Comparison of ENCODE assay signal across 21 mouse cellular contexts in the genomic region with DNA sequence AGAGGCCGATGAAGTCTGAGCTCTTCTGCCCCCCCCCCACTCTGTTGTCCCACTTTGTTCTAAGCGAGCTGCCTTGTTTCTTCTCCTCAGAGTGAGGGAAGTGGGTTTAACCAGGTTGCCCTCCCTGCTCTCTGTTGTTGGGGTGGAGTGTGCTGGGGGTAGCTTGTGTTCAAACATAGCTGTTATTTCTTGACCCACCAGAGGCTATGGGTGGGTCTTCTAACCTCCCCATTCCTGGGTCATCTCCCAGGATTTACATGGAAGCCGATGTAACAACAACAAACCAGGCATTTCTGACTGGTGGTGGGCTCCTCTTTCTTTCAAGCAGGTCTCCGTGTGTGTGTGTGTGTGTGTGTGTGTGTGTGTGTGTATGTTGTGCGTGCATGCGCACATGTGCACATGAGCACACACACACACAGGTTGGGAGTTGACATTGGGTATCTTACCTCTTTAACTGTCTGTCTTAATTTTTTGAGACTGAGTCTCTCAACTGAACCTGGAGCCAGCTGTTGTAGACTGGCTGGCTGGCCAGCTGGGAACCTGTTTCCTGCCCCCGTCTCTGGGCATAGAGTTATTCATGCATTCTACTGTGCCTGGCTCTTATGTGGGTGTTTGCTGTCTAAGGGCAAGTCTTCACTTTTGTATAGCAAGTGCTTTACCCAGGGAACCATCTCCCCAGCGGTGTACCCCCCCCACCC. TPM values are rescaled to one million over a fixed set of nuclear protein-coding genes. Genes with fewer than 3 reads are reported as not detected.
DNase-seq lines count a peak whose midpoint lies in the region; ATAC-seq lines count a peak whose summit lies in the region.
"Had no signal": no experiment of that assay in that cellular context is flagged by ENCODE, and none has a peak within 500 bp of the region (broad histone marks: within the 10 kb centered on the region; RNA-seq: fewer than 3 reads in every experiment).

No protein-coding gene starts in this region.

- H3K36me3 ChIP-seq in forebrain, embryonic 10.5 days (replicated peaks) = no peaks in the 10 kb centered on the region
- H3K36me3 ChIP-seq in forebrain, embryonic 13.5 days (ENCODE audit: poor library complexity, severe bottlenecking) = no peaks in the 10 kb centered on the region
- H3K36me3 ChIP-seq in neural tube, embryonic 13.5 days = no peaks in the 10 kb centered on the region
- no peaks in the 10 kb centered on the region for H3K36me3 ChIP-seq in stomach, embryonic 15.5 days
- H3K36me3 ChIP-seq: heart, embryonic 13.5 days; hindbrain, embryonic 15.5 days; limb, embryonic 10.5 days; neural tube, embryonic 12.5 days had no signal

- no peak overlapping the region for H3K4me2 ChIP-seq in forebrain, embryonic 13.5 days
- no peak overlapping the region for H3K4me2 ChIP-seq in neural tube, embryonic 13.5 days
- no peak overlapping the region for H3K4me2 ChIP-seq in stomach, embryonic 15.5 days
- H3K4me2 ChIP-seq: heart, embryonic 13.5 days; hindbrain, embryonic 15.5 days; lung, embryonic 14.5 days; neural tube, embryonic 12.5 days had no signal

- no peak overlapping the region for H3K4me3 ChIP-seq in forebrain, embryonic 10.5 days
- H3K4me3 ChIP-seq in forebrain, embryonic 13.5 days = no peak overlapping the region
- no peak overlapping the region for H3K4me3 ChIP-seq in neural tube, embryonic 13.5 days
- H3K4me3 ChIP-seq in stomach, embryonic 15.5 days (replicated peaks) = no peak overlapping the region
- H3K4me3 ChIP-seq: gastrocnemius, adult 2 months; heart, embryonic 13.5 days; hindbrain, embryonic 15.5 days; limb, embryonic 10.5 days; neural tube, embryonic 12.5 days had no signal

- no peaks in the 10 kb centered on the region for H3K27me3 ChIP-seq in forebrain, embryonic 10.5 days (ENCODE audit: poor library complexity, severe bottlenecking)
- H3K27me3 ChIP-seq in forebrain, embryonic 13.5 days = no peaks in the 10 kb centered on the region
- no peaks in the 10 kb centered on the region for H3K27me3 ChIP-seq in neural tube, embryonic 13.5 days
- no peaks in the 10 kb centered on the region for H3K27me3 ChIP-seq in stomach, embryonic 15.5 days (replicated peaks)
- H3K27me3 ChIP-seq: hindbrain, embryonic 15.5 days; neural tube, embryonic 12.5 days had no signal

- DNase-seq in forebrain, embryonic 10.5 days (ENCODE audit: extremely low spot score, low spot score) = no peak
- no peak for DNase-seq in neural tube, embryonic 10.5 days (ENCODE audit: extremely low spot score, low spot score)
- peak; percentile 72 for DNase-seq in thymus, postnatal 25 days
- no peak for DNase-seq in layer of hippocampus, adult 8-10 months (ENCODE audit: low spot score in 2 of 2)
- no peak for DNase-seq in layer of hippocampus, postnatal 14 days (ENCODE audit: low spot score in 2 of 2)
- DNase-seq: cerebellum, adult 2 months; gastrocnemius, adult 2 months; heart, adult 18-20 months; heart, postnatal 36 days; kidney, adult 11 months; kidney, postnatal 25 days; layer of hippocampus, adult 9-11 months; lung, postnatal 36 days had no signal

- no peak for ATAC-seq in forebrain, embryonic 13.5 days
- peak; percentile 40; the same call in 1 of the 2 replicates for ATAC-seq in neural tube, embryonic 13.5 days (ENCODE audit: low read depth)
- no peak for ATAC-seq in stomach, embryonic 15.5 days (ENCODE audit: insufficient read depth, low FRiP score, low read depth)

- 83% methylated on average over 8 of the region's 8 CpGs for WGBS in forebrain, embryonic 10.5 days
- 92% methylated on average over 8 of the region's 8 CpGs for WGBS in forebrain, embryonic 13.5 days
- 85% methylated on average over 8 of the region's 8 CpGs for WGBS in neural tube, embryonic 13.5 days
- WGBS in stomach, embryonic 15.5 days = 67% methylated on average over 8 of the region's 8 CpGs

- peaks cover 13% of the 10 kb centered on the region for H3K4me1 ChIP-seq in forebrain, embryonic 10.5 days
- H3K4me1 ChIP-seq in forebrain, embryonic 13.5 days = no peaks in the 10 kb centered on the region
- H3K4me1 ChIP-seq in neural tube, embryonic 13.5 days (replicated peaks) = no peaks in the 10 kb centered on the region
- H3K4me1 ChIP-seq in stomach, embryonic 15.5 days = no peaks in the 10 kb centered on the region
- H3K4me1 ChIP-seq: heart, embryonic 13.5 days; hindbrain, embryonic 15.5 days; neural tube, embryonic 12.5 days had no signal

- no peak overlapping the region for H3K9ac ChIP-seq in forebrain, embryonic 13.5 days
- H3K9ac ChIP-seq in neural tube, embryonic 13.5 days = no peak overlapping the region
- no peak overlapping the region for H3K9ac ChIP-seq in stomach, embryonic 15.5 days
- H3K9ac ChIP-seq: heart, embryonic 13.5 days; hindbrain, embryonic 15.5 days; lung, embryonic 14.5 days; neural tube, embryonic 12.5 days had no signal

- H3K27ac ChIP-seq in forebrain, embryonic 10.5 days = 0 out of 2 replicates have a peak overlapping the region, but pooled peaks have one; percentile 26
- H3K27ac ChIP-seq in forebrain, embryonic 13.5 days = no peak overlapping the region
- no peak overlapping the region for H3K27ac ChIP-seq in neural tube, embryonic 13.5 days (replicated peaks)
- H3K27ac ChIP-seq in stomach, embryonic 15.5 days = 0 out of 2 replicates have a peak overlapping the region, but pooled peaks have one; percentile 21
- H3K27ac ChIP-seq: gastrocnemius, adult 2 months; heart, embryonic 13.5 days; hindbrain, embryonic 15.5 days; limb, embryonic 10.5 days; neural tube, embryonic 12.5 days had no signal

- no peaks in the 10 kb centered on the region for H3K9me3 ChIP-seq in forebrain, embryonic 10.5 days
- H3K9me3 ChIP-seq in forebrain, embryonic 13.5 days (replicated peaks) = no peaks in the 10 kb centered on the region
- H3K9me3 ChIP-seq in neural tube, embryonic 13.5 days = no peaks in the 10 kb centered on the region
- H3K9me3 ChIP-seq in stomach, embryonic 15.5 days = no peaks in the 10 kb centered on the region
- H3K9me3 ChIP-seq: heart, embryonic 13.5 days; hindbrain, embryonic 15.5 days; limb, embryonic 10.5 days; neural tube, embryonic 12.5 days had no signal

RNA-seq across cellular contexts. Expression of a gene that starts 10.7 kb away (rescaled TPM):
- polyA plus RNA-seq in forebrain, embryonic 10.5 days (2016; fragmentation: Nextera tagmentation; extraction: Ambion mirVana) = 6.6 and 7.9 TPM in 2 replicates
- polyA plus RNA-seq in forebrain, embryonic 13.5 days (2015; fragmentation: Nextera tagmentation; extraction: Ambion mirVana) = 5.8 and 9.1 TPM in 2 replicates
- polyA plus RNA-seq in neural tube, embryonic 13.5 days (2015; fragmentation: Nextera tagmentation; extraction: Ambion mirVana) = 8.5 and 8.7 TPM in 2 replicates
- 5.8 and 6.1 TPM in 2 replicates for polyA plus RNA-seq in stomach, embryonic 15.5 days (2015; fragmentation: Nextera tagmentation; extraction: Ambion mirVana)
- 1 to 10 TPM; 2.8 to 6.0 (median 5.6) TPM for total RNA-seq in layer of hippocampus, adult 8-10 months (2022)
- total RNA-seq in layer of hippocampus, postnatal 14 days (2021) = 10 to 100 TPM; 10.2 to 17.0 TPM

Comparison
In these comparisons a context has a peak if more than half of its experiments do, and no peak if none do; other contexts are left out.
1. H3K27ac ChIP-seq: peak in forebrain, embryonic 10.5 days (single experiment) and stomach, embryonic 15.5 days (single experiment); none in forebrain, embryonic 13.5 days (single experiment) and neural tube, embryonic 13.5 days (single experiment).